Mouse (Mus musculus): Measurements from ENCODE around the gene 4933427D14Rik. TPM values are rescaled to one million over a fixed set of nuclear protein-coding genes. Genes with fewer than 3 reads are reported as not detected.

Gene 4933427D14Rik
- total RNA-seq (2015; ENCODE audit: low replicate concordance) (0.84 and 4.2 TPM in 2 replicates), total RNA-seq (2017; ENCODE audit: low replicate concordance) (5.9 and 8.9 TPM in 2 replicates)

DNA sequence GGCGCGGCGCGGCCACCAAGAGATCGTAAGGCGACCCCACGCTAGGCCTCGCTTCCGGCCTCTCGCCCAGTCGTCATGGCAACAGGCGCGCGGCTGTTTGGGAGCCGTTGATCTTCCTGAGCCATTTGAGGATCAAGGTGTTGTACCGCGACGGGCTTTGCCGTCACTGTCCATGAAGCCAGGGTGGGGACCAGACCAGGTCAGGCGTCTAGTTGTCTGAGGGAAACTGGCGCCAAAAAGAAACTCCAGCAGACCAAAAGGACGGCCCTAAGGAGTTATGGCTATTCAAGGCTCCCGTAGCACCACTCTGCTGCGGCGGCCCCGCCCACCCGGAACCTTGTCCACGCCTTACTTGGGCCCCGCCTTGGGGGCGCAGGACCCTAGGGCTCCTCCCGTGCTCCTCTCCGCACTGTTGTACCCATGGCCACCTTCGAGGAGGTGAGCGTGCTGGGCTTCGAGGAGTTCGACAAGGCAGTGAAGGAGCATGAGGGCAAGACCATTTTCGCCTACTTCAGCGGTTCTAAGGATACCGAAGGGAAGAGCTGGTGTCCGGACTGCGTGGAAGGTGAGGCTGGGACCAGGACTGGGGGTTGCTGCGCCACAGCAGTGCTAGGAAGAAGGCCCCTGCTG lies at the start of gene 4933427D14Rik, which contains the start of gene Txndc17:
Gene 4933427D14Rik (minus strand): TSS at position 256 of the 630 bp plus-strand sequence.
Gene Txndc17 (plus strand): TSS at position 344 of the 630 bp plus-strand sequence.
- ATAC-seq (replicated peaks; ENCODE audit: low FRiP score, poor library complexity, severe bottlenecking), result peak; percentile 95

DNA sequence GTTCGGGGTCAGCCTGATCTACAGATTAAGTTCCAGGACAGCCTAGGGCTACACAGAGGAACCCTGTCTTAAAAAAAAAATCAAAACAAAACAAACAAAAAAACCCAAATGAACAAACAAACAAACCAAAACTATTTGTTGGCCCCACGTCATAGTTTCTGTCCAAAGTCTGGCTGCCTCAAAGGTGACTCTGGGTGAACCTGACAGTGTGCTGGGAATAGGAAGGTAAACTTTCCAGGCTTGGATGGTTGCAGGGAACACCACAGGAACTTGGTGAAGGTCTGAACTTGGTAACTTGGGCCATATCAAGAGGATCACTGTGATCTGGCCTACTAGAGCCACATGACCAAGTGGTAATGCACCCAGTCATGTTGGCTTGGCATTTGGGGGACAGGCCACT lies 49.2 kb upstream of the 4933427D14Rik start:
- no peak for ATAC-seq (replicated peaks; ENCODE audit: low FRiP score, poor library complexity, severe bottlenecking)

DNA sequence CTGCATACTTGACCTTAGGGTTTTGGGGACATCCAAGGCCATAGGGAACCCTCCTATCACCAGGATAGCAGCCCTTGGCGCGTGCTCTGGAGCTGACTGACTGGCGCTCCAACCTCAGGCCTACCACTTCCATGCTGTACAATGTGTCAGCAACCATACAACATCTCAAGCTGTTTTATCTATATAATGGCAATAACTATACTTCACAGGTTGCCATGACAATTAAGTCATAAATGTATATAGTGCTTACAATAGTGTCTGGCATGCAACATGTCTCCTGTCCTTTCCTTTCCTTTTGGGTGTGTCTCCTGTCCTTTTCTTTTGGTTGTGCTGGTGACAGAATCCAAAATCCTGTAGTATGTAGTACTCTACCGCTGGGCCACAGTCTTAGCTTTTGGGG lies 48.4 kb upstream of the 4933427D14Rik start:
- ATAC-seq (replicated peaks; ENCODE audit: low FRiP score, poor library complexity, severe bottlenecking), result no peak

DNA sequence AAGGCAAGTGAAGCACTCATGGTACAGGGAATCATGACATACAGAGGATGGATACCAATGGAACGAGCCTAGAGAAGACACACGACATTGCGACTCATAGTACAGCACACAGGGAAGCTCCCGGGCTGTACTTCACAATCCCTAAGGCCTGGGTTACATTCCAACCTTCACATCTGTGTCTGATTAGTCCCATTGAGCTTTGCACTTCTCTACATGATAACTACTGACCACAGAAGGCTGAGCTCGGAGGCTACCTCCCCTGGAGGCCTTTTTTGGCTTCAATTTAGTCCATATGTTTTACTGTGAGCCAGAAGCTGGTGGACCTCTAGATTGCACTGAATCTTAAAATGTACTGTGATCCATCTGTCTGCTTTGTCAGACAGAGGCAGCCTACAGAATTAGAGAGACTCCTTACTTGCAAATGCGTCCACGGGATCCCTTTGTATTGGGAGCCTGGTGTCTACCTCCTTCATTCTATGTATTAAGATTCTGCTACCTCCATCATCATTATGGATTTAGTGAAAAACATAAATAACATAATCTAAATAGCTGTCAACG lies 38.0 kb upstream of the 4933427D14Rik start:
- no peak for ATAC-seq (replicated peaks; ENCODE audit: low FRiP score, poor library complexity, severe bottlenecking)

DNA sequence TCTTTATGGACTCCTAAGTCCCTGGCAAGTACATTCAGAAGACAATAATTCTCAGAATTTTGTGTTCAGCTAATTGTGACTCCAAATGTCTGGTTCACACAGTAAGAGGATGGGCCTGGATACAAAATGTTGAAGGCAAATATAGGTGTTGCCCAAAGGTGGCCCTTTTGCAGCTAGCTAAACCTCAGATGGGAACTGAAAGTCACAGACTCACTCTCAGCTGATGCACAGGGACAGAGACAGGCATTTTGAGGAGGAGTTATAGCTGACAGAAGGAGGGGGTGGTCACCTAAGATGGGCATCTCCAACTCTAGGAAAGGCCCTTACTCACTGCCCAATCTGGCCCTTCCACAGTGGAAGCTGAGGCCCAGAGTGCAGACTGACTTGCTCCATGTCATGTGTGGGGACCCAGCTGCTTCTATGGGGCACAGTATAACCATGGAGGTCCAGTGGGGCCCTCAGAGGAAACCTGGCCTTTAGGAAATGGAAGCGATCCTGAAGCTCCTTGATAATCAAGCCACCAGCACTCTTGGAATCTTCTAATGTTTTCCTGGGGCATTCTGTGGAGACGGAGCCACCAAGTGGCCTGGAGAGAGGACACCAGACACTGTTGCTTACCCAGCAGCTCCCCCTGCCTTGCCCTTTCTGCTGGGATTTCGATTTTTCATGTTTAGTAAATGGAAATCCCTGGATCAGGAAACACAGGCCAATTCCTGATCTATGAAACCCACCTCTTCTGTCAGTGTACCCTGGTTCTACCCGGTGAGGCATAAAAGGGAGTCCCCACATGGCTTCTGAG lies 33.0 kb upstream of the 4933427D14Rik start:
- no peak for ATAC-seq (replicated peaks; ENCODE audit: low FRiP score, poor library complexity, severe bottlenecking)

DNA sequence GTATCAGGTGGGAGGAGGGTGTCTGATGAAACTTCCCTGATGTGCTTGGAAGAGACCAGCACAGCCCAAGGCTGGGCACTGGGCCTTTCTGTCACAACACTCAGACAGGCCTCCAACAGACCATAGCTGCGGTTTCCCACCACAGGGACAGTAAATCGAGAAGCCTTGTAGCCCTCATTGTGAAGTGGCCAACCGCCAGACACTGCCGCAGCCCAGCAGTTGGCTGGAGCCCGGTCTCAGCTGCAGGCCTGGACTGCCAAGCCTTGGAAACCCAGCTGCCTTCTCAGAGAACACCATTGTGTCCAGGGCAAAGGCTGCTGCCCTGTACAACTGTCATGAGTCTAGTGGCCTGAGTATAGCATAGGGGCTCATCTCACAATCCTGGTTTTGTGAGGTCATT lies 26.8 kb upstream of the 4933427D14Rik start:
- ATAC-seq (replicated peaks; ENCODE audit: low FRiP score, poor library complexity, severe bottlenecking), result no peak

DNA sequence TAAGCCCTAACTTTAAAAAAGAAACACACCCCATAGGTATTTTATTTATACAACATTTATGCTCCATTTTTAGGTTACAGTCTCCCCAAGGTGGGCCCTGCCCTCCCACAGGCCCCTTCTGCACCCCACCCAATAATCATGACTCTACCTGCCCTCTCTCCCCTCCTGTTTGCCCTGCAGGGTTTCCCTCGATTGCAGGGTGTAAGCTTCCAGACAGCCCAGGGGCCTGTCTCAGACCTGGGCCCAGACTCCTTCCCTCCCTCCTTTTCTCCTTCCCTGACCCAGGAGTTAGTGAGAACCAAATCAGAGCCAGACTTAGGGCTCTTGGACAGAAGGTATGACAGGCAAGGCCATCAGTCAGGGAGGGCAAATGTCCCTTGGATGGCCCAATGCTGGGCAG lies 25.7 kb upstream of the 4933427D14Rik start:
- no peak for ATAC-seq (replicated peaks; ENCODE audit: low FRiP score, poor library complexity, severe bottlenecking)

DNA sequence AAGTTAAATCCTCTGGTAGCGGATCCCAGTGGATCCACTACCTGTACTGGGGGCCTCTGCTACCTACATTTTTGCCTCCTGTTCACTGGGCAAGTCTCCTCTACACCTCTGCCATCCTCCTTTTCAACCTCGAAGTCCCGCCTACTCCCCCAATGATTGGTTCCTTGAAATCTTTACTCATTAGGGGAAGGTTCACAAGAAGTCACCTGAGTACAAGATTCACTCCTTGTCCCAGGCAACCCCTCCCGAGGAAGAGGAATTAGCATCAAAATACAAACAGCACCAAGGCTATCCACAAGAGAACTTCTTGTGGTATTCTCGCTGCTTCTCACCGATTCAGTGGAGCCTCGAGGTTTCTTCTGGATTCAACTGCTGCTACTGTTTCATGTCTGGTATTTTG lies 24.8 kb upstream of the 4933427D14Rik start:
- ATAC-seq (replicated peaks; ENCODE audit: low FRiP score, poor library complexity, severe bottlenecking), result no peak

DNA sequence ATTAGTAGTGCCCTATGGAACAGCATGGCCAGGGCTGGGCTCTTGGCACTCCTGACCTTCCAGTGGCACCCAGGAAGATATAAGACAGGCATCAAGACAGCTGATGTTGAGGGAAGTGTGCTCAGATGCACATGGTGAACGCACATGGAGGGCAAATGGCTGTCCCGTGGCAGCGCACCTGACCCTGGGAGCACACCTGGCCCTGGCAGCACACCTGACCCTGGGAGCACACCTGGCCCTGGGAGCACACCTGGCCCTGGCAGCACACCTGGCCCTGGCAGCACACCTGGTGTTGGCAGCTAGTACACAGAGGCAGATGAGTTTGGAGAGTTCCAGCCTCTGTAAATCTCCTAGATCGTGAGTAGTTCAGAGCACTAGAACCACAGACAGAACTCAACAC lies 21.3 kb upstream of the 4933427D14Rik start:
- ATAC-seq (replicated peaks; ENCODE audit: low FRiP score, poor library complexity, severe bottlenecking), result no peak

DNA sequence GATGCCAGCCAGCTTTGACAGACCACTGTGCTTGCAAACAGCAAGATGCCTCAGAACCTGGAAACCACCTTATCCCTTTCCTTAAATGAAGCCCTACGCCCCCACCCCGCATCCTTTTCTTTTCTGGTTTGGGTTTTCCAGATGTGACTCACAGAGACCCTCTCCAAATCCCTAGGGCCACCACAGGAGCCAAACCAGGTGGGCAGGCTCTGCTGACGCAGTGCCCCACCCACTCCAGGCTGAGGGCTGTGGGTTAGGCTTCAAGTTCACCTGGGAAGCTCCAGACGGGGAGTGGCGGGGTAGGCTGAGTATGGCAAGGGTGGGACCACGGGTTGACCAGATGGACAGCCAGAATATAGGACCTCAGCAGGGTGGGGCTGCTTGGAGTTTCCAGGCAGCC lies 19.6 kb upstream of the 4933427D14Rik start:
- ATAC-seq (replicated peaks; ENCODE audit: low FRiP score, poor library complexity, severe bottlenecking), result no peak

DNA sequence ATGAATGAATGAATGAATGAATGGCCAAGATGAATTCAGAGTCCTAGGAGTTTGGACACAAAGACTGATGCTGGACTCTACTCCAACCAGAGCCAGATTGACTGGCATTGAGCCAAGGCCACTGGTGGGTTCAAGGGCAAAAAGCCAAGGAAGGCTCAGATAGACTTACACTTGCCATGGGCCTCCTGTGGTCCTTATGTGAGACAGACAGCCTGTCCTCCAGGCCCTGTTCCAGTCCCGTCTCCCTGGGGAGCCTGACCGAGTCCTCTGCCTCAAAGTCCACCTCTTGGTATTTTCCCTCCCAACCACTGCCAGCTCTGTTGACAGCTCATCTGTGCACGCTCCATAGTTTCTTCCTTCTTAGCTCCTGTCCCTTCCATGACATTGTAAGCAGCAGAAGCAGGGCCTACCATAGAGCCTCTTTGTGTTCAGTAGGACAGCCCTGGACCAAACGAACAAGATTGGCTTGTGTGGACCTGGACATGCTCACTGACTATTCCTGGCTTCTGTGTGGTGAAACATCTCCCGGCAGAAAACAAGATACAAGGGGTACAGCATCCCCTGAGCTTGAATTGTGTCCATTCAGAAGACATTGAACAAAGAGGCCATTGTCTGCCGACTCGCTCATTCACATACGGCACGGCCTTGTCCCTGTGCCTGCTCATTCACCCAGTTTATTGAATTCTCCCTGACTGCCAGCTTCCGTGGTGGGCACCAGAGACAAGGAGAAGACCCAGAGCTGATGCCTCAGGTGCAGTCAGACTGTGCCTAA lies 18.9 kb upstream of the 4933427D14Rik start:
- no peak for ATAC-seq (replicated peaks; ENCODE audit: low FRiP score, poor library complexity, severe bottlenecking)

DNA sequence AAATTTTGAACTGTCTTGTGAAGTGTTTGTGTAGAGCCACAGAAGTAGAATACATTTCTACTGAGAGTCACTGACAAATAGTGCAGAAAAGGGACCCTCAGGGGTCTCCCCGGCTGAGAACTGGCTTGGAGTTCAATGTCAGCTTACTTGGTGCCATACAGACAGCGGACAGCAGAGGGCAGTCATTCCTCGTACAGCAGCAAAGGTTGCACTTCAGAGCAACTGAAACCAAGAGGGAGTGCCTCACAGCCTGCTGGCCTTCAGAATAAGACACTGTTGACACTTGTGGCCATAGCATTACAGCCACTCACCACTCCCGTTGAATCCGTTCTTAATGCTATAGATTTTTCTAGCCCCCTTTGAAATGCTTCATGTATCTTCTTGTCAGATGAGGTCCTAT lies 17.6 kb upstream of the 4933427D14Rik start:
- ATAC-seq (replicated peaks; ENCODE audit: low FRiP score, poor library complexity, severe bottlenecking), result peak; percentile 71

DNA sequence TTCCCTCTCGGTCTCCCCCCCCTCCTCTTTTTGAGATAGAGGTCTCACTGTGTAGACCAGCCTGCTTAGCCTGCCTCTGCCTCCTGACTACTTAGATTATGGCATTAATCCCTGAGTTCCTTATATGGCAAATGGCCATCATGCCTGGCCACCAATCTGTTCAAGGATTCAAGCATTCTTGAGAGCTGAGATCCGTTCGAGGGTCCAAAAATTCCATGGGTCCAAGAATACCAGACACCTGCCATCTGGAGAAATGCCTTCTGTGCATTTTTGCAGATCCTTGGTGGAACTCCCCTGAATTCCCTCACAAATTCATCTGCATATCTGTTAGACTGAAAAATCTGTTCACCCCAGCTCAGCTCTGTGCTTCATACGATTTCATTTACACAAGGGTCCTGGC lies 16.2 kb upstream of the 4933427D14Rik start:
- no peak for ATAC-seq (replicated peaks; ENCODE audit: low FRiP score, poor library complexity, severe bottlenecking)

DNA sequence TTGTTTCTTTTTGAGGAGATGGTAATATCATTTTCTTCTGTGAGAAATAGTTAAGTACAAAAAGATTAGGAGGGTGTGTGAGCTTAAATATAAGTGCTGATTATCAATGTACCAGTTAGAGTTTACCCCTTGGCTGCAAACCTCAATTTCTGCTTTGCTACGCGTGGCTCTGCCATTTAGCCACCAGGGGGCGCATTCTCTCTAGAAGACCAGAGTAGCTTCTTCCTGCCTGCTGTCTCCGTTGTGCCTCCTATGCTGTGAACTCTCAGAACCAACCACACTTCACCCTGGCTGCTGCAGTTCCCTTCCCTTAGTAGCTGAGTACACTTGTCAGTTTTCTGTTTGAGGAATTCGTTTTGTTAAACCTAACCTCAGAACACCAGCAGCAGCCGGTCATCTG lies 14.0 kb upstream of the 4933427D14Rik start:
- ATAC-seq (replicated peaks; ENCODE audit: low FRiP score, poor library complexity, severe bottlenecking), result peak; percentile 80

DNA sequence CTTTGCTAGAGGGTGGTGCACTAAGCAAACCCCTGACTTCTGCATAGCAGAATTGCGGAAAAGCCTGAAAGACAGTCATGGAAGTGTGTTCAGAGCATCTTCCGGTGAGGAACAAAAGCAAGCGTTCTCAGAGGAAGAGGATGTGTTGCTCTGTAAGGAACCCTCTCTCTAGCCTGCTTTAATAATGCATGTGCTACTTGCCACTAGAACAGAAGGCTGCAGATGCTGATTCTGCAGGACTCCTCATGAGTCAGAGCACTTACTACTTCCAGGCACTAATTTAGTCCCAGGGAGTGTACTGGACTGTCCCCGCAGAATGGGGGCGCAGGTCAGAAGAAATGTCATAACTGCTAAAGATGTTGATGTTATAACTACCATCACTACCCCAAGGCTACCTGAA lies 9.9 kb upstream of the 4933427D14Rik start:
- ATAC-seq (replicated peaks; ENCODE audit: low FRiP score, poor library complexity, severe bottlenecking), result no peak

DNA sequence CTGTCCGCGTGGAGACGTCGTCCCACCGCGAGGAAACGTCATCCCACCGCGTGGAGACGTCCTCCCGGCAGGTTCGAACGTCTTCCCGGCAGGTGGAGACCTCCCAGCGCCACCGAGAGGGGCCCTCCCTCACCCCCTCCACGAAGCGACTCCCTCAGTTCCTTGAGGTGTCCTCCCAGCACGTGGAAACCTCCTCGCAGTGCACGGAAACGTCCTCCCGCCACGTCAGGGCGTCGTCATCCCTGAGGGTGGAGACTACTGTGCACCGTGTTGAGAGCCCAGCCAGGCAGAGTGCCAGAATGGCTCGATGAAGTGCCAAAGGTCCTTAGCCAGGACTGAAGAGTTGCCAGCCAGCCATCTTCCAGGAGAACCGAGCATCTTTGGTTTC lies 8.1 kb upstream of the 4933427D14Rik start, which contains the start of gene Med31:
Gene Med31 (minus strand): TSS at position 183 of the 388 bp plus-strand sequence.
- peak; percentile 76 for ATAC-seq (replicated peaks; ENCODE audit: low FRiP score, poor library complexity, severe bottlenecking)

DNA sequence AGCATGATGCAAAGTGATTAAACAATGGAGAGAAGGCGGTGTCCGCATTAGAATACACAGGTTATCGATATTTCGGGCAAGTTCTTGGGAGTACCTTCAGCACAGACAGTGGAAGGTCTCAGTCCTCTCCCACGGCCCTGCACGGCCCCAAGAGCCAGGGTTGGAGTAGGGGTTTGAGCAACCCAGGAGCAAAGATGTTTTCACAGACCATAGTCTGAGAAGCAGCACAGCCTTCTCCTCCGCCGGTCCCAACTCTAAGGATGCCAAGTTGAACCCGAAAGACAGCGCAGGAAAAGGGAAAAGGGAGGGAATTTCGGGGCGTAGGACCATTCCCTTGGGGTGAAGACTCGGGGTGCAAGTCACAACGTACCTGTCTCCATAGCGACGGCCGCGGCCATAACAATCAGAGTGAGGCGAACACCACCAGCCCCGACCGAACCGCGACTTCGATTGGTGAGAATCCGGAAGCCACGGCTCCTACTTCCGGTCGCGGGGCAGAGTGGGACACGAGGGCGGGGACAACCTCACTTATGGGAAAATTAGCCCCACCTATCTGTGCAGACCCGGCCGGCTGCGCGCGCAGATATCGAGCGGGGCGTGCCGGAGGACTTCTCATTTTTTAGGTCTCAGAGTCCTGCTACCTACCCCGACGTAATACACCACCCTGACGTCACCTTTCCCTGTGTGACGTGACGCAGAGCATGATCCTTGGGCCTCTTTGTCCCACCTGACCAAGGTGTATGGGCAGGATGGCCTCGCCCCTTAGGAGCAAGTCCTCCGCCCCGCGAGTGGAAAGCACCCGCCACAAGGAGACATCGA lies 7.5 kb upstream of the 4933427D14Rik start:
- peak; percentile 97 for ATAC-seq (replicated peaks; ENCODE audit: low FRiP score, poor library complexity, severe bottlenecking)

DNA sequence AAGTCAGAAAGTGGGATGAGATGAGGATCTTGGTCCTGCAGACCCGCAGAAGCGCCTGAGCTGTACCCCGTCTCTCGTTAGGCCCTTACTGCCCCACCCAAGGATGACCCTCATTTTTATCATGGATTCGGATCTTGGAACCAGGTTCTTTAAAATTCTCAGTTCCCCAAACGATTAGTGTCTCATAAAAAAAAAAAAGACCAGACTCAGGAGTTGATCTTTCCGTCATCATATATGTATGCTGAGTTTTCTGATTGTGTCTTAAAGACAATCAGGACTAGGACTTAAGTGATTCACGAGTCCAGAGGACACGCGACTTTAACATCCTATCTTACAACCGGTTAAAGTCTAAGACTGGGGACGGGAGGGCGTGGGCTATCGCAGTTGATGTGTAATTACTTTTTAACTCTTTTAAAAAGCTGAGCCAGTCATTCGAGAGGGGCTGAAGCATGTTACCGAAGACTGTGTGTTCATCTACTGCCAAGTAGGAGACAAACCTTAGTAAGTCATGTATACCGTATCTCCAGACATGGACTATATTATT lies 647 bp upstream of the 4933427D14Rik start:
- ATAC-seq (replicated peaks; ENCODE audit: low FRiP score, poor library complexity, severe bottlenecking), result no peak

Data from erythroblast, adult 5-6 weeks (primary cell).